Mouse (Mus musculus): ENCODE results near the gene Ep300. TPM values are rescaled to one million over a fixed set of nuclear protein-coding genes. Genes with fewer than 3 reads are reported as not detected.

The Ep300 gene
- 22.7 and 25.7 TPM in 2 replicates for polyA plus RNA-seq (2015; fragmentation: Nextera tagmentation; extraction: Ambion mirVana)

DNA sequence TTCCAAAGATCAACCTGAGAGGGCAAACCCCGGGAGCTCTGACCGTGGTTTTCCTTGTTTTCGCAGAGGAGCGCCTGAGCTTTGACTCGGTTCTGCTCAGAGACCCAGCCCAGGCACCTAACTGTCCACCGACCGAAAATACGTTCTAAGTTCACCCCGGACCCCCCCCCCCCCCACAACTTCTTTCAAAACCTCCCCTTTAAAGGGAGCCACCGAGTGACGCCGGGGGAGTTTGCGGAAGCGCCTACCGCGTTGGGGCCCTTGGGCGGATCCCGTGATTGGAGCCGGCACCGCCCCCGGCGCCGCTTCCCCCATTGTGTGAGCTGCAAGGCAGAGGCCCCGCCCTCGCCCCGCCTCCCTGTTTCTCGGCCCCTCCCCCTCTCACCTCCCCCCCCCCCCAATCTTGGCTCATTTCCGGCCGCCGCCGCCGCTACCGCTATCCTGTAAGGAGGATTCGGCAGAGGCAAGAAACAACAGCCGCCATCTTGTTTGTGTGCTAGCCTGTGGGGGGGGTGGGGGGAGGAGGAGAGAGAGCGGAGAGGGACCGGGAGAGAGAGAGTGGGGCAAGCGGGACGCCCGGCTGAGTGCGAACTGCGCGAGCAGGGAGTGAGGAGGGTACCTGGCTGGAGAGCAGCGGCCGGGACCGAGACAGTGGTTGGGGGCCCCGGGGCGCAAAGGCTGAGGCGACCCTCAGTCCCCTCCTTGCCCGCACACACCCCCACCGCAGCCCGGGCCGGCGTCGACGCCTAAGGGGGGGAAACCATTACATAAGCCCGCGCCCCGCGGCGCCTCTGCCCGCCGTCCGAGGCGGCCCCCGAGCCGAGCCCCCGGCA lies at the start of gene Ep300:
Ep300 (plus strand) TSS at position 439 of the 833 bp plus-strand sequence.
- ATAC-seq (replicated peaks), result peak; percentile 93
- WGBS, result under 1% methylated on average over 48 of the region's 68 CpGs
- H3K4me2 ChIP-seq, result peak within 1 kb of the TSS; percentile 59
- peak within 1 kb of the TSS; percentile 100 for H3K4me3 ChIP-seq
- H3K27ac ChIP-seq, result peak within 1 kb of the TSS; percentile 100
- no peaks in the 10 kb centered on the region for H3K9me3 ChIP-seq
- peak within 1 kb of the TSS; percentile 100 for H3K9ac ChIP-seq
- no peaks in the 10 kb centered on the region for H3K36me3 ChIP-seq (replicated peaks)
- H3K4me1 ChIP-seq, result peaks cover 29% of the 10 kb centered on the region
- H3K27me3 ChIP-seq (replicated peaks), result no peaks in the 10 kb centered on the region

DNA sequence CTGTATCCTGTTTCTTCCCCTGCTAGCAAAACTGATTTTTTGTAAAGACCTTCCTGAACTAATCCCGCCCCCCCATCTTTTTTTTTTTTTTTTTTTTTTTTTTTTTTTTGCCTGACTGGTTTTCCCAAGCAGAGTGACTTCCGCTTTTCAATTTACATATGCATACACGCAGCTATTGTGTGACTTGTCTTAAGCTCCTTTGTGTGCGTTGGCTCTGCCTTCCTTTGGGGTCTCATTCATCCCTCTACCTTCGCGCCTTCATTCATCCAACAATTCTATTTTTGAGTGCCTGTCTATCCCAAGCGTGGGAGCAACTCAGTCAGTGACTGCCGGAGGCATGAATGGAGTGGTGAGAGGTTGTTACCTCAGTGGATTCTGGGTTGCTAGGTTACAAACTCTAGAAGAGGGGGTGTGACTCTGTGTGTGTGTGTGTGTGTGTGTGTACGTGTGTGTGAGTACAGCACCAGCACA lies 49.2 kb upstream of the Ep300 start:
- Histone ChIP-seq H3K4me3 (no peak overlapping the region), H3K36me3 (replicated peaks) (no peaks in the 10 kb centered on the region), H3K27me3 (replicated peaks) (no peaks in the 10 kb centered on the region), H3K9ac (no peak overlapping the region), H3K27ac (0 out of 2 replicates have a peak overlapping the region, but pooled peaks have one; percentile 38), H3K9me3 (no peaks in the 10 kb centered on the region), H3K4me1 (peaks cover 4% of the 10 kb centered on the region; the same call in 1 of the 2 replicates), H3K4me2 (no peak overlapping the region)
- WGBS, result 5% methylated on average over 9 of the region's 9 CpGs
- ATAC-seq (replicated peaks), result peak; percentile 66; the same call in 1 of the 2 replicates

DNA sequence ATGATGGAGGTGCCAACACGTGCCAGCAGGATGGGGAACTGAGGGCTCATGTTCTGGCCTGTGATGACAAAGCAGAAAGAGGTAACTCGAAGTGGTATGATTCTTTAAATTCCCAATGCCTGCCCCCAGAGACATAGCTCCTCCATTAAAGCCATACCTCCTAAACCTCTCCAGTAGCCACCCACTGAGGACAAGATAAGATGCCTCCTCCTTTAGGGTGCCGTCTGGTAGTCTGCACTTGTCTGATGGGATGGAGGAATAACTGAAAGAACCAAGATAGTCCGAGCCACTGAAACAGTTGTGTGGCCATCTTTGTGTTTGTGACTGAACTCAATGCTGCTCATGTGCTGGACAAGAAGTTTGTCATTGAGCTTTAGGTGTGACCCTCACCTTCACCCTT lies 47.0 kb upstream of the Ep300 start:
- Histone ChIP-seq H3K27ac (no peak overlapping the region), H3K27me3 (replicated peaks) (no peaks in the 10 kb centered on the region), H3K9ac (no peak overlapping the region), H3K9me3 (no peaks in the 10 kb centered on the region), H3K4me2 (no peak overlapping the region), H3K4me3 (no peak overlapping the region), H3K36me3 (replicated peaks) (no peaks in the 10 kb centered on the region), H3K4me1 (peaks cover 4% of the 10 kb centered on the region; the same call in 1 of the 2 replicates)
- 86% methylated on average over 4 of the region's 4 CpGs for WGBS
- ATAC-seq (replicated peaks), result no peak

DNA sequence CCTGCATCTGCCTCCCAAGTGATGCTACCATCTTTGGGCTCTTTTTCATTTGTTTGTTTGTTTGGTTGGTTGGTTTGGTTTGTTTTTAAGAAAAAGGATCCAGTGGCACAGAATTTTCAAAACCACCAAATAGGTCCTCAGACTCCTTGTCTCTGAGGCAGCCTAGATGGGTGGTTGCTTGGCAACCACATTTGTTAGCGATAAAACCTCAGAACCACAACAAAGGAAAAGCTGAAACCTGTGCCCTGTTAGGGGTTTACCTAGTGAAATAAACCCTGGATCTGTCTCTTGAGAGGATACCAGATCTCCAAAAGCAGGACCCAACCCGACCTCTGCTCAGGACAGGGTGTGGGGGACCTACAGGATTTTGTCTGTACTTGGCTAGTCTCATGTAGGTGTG lies 45.6 kb upstream of the Ep300 start:
- WGBS, result 62% methylated on average over 2 of the region's 2 CpGs
- ATAC-seq (replicated peaks), result no peak
- no peaks in the 10 kb centered on the region for H3K9me3 ChIP-seq
- no peaks in the 10 kb centered on the region for H3K36me3 ChIP-seq (replicated peaks)
- no peak overlapping the region for H3K4me2 ChIP-seq
- H3K4me1 ChIP-seq, result peaks cover 4% of the 10 kb centered on the region; the same call in 1 of the 2 replicates
- no peaks in the 10 kb centered on the region for H3K27me3 ChIP-seq (replicated peaks)
- no peak overlapping the region for H3K4me3 ChIP-seq
- no peak overlapping the region for H3K27ac ChIP-seq
- no peak overlapping the region for H3K9ac ChIP-seq

DNA sequence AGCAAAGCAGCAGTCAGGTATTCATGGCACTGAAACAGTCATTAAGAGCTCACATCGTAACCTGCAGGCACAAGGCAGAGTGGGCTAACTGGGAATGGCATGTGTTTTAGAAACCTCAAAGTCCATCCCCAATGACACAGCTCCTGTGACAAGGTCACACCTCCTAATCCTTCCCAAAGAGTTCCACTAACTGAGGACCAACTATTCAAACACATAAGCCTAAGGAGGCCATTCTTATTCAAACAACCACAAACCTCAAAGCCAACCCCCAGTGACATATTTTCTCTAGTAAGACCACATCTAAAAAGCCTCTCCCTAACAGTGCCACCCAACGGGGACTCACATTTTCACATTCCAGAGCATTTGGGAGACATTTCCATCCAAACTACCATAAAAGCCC lies 40.2 kb upstream of the Ep300 start:
- H3K9ac ChIP-seq, result no peak overlapping the region
- no peaks in the 10 kb centered on the region for H3K36me3 ChIP-seq (replicated peaks)
- H3K4me3 ChIP-seq, result no peak overlapping the region
- WGBS, result 87% methylated on average over 2 of the region's 2 CpGs
- H3K9me3 ChIP-seq, result no peaks in the 10 kb centered on the region
- H3K27me3 ChIP-seq (replicated peaks), result no peaks in the 10 kb centered on the region
- H3K4me2 ChIP-seq, result no peak overlapping the region
- no peaks in the 10 kb centered on the region for H3K4me1 ChIP-seq
- no peak overlapping the region for H3K27ac ChIP-seq
- no peak for ATAC-seq (replicated peaks)

DNA sequence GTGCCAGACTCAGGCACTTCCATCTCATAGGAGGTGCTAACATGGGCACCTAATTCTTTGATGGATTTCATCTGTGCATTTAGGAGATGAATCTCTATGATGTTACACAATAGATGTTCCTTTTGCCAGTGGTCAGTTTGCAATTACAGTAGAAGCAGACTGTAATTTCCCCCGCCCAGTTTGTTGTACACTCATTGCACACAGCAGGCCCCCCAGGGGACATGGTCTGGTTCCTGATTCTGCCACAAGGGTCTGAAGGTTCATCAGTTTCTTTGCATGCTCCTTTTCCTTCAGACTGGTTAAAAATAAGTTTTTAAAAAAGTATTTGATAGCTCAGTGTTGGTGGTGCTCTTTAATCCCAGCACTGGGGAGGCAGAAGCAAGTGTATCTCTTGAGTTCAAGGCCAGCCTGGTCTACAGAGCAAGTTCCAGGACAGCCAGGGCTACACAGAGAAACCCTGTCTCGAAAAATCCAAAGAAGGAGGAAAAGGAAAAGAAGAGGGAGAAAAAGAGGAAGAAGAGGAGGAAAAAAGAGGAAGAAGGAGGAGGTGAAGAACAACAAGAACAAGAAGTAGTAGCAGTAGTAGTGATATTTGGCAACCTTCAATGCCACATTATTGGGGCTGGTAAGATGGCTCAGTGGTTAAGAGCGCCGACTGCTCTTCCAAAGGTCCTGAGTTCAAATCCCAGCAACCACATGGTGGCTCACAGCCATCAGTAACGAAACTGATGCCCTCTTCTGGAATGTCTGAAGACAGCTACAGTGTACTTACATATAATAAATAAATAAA lies 39.6 kb upstream of the Ep300 start:
- ATAC-seq (replicated peaks), result no peak
- Histone ChIP-seq H3K9me3 (no peaks in the 10 kb centered on the region), H3K4me1 (no peaks in the 10 kb centered on the region), H3K36me3 (replicated peaks) (no peaks in the 10 kb centered on the region), H3K4me3 (no peak overlapping the region), H3K9ac (no peak overlapping the region), H3K27ac (no peak overlapping the region), H3K4me2 (no peak overlapping the region), H3K27me3 (replicated peaks) (no peaks in the 10 kb centered on the region)
- WGBS, result 81% methylated on average over 5 of the region's 5 CpGs

DNA sequence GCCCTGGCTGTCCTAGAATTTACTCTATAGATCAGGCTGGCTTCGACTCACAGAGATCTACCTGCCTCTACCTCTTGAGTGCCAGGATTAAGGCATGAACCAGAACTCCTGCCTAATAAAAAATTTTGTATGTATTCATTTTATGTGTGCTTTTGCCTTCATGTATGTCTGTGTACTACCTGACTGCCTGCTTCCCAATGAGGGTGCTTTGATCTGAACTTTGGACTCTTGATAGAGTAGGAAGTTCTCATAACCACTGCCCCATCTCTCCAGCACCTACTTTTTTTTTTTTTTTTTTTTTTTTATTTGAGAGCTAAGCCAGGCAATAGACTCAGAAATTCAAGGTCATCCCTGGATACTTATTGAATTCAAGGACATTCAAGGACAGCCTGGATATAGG lies 31.7 kb upstream of the Ep300 start:
- WGBS, result 92% methylated on average over 1 of the region's 1 CpGs
- ATAC-seq (replicated peaks), result no peak

DNA sequence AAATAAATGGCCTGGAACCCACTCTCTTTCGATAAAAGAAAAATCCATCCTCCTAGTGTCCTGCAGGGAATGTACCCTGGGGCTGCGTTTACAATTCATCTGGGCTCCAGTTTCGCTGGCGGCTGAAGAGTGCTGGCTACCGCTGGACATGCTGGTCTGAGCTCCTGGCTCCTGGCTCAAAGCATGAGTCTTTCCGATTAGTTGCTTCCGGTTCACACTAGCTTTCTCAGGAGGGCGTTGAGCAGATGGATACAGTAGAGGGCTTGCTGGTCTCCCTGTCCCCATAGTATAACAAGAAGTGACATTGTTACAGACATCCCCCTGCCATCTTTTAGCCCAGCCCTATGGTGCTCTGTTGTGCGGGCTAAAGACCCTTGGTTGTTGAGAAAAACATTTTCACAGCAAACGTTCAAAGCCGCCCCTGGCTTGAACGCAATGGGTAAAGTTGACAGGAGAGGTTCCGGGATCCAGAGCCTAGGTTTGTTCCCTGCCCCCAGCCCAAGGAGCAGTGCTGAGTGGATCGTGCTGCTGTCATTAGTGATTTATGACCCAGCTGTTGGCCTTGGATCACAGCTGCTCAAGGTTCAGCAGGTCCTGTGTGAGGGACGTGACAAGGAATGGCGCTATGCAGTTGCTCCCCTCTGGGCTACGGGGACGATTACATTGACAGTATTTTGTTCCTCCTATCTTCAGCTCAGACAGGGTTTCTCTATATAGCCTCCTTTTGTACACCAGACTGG lies 30.4 kb upstream of the Ep300 start:
- Histone ChIP-seq H3K4me3 (no peak overlapping the region), H3K36me3 (replicated peaks) (no peaks in the 10 kb centered on the region), H3K9ac (no peak overlapping the region), H3K27ac (no peak overlapping the region), H3K4me1 (no peaks in the 10 kb centered on the region), H3K9me3 (no peaks in the 10 kb centered on the region), H3K4me2 (no peak overlapping the region), H3K27me3 (replicated peaks) (no peaks in the 10 kb centered on the region)
- ATAC-seq (replicated peaks), result no peak
- WGBS, result 78% methylated on average over 18 of the region's 18 CpGs

More for the DNA sequence above, 31.7 kb upstream of the Ep300 start:
- Histone ChIP-seq H3K27ac (no peak overlapping the region), H3K9ac (no peak overlapping the region), H3K4me3 (no peak overlapping the region), H3K9me3 (no peaks in the 10 kb centered on the region), H3K36me3 (replicated peaks) (no peaks in the 10 kb centered on the region), H3K4me1 (no peaks in the 10 kb centered on the region), H3K27me3 (replicated peaks) (no peaks in the 10 kb centered on the region), H3K4me2 (no peak overlapping the region)

DNA sequence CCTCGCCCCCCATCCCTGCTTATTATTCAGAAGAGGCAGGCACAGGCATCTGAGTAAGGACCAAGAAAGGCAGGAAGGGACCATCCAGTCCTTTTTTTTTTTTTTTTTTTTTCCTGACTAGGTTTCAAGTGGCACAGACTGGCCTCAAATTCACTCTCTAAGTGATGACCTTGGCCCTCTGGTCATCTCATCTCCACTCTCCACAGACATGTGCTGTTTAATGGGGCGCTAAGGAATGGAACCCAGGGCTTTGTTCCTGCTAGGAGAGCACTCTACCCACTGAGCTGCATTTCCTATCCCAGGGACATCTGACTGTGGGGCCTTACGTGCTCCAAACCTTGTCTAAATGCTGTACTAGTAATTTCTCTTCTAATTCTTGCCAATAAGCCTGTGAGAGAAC lies 29.2 kb upstream of the Ep300 start:
- Histone ChIP-seq H3K4me1 (no peaks in the 10 kb centered on the region), H3K4me3 (no peak overlapping the region), H3K9me3 (no peaks in the 10 kb centered on the region), H3K27ac (no peak overlapping the region), H3K27me3 (replicated peaks) (no peaks in the 10 kb centered on the region), H3K4me2 (no peak overlapping the region), H3K9ac (no peak overlapping the region), H3K36me3 (replicated peaks) (no peaks in the 10 kb centered on the region)
- 74% methylated on average over 3 of the region's 3 CpGs for WGBS
- ATAC-seq (replicated peaks), result no peak

DNA sequence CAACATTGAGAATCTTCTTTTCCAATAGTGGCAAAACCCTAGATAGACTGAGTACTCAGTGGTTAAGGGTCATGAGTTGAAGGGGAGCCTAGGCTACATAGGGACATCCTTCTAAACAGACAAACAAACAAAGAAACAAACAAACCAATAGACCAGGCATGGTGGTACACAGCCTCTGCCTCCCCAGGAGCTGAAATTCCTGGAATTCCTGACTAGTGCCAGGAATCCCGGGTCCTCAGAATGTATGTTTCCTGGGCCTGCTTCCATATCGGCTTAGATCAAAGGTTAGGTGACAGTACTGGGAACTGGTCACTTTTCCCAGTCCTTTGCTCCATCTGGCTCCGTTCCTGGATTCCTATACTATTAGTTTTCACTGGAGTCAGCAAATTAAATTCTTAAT lies 23.6 kb upstream of the Ep300 start:
- Histone ChIP-seq H3K4me3 (no peak overlapping the region), H3K27ac (no peak overlapping the region), H3K4me1 (no peaks in the 10 kb centered on the region), H3K36me3 (replicated peaks) (no peaks in the 10 kb centered on the region), H3K9me3 (no peaks in the 10 kb centered on the region), H3K9ac (no peak overlapping the region), H3K27me3 (replicated peaks) (no peaks in the 10 kb centered on the region), H3K4me2 (no peak overlapping the region)
- ATAC-seq (replicated peaks), result no peak
- 60% methylated on average over 3 of the region's 3 CpGs for WGBS

DNA sequence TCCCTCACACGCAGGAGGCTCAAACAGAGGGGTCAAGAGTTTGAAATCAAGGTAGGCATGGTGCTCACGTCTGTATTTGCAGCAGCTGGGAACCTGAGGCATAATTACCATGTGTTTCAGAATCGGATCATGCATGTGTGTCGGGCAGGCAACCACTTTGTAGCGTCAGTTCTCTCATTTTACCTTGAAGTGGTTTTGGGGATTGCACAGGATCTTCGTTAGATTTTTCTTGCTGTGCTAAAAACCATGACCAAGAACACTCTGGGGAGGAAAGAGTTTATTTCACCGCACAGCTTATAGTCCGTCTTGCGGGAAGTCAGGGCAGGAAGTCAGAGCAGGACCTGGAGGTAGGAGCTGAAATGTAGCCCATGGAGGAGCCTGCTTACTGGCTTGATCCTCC lies 23.2 kb upstream of the Ep300 start:
- no peak overlapping the region for H3K9ac ChIP-seq
- no peaks in the 10 kb centered on the region for H3K36me3 ChIP-seq (replicated peaks)
- no peak overlapping the region for H3K4me3 ChIP-seq
- no peak overlapping the region for H3K27ac ChIP-seq
- no peak for ATAC-seq (replicated peaks)
- H3K27me3 ChIP-seq (replicated peaks), result no peaks in the 10 kb centered on the region
- H3K4me2 ChIP-seq, result no peak overlapping the region
- H3K9me3 ChIP-seq, result no peaks in the 10 kb centered on the region
- WGBS, result 76% methylated on average over 9 of the region's 9 CpGs
- no peaks in the 10 kb centered on the region for H3K4me1 ChIP-seq
